Mouse (Mus musculus): ENCODE results near the gene Ftsj3. TPM values are rescaled to one million over a fixed set of nuclear protein-coding genes. Genes with fewer than 3 reads are reported as not detected.

Gene Ftsj3
- total and polyA plus RNA-seq, 2 experiments from 2014 or later, result 23.1 to 32.7 TPM

DNA sequence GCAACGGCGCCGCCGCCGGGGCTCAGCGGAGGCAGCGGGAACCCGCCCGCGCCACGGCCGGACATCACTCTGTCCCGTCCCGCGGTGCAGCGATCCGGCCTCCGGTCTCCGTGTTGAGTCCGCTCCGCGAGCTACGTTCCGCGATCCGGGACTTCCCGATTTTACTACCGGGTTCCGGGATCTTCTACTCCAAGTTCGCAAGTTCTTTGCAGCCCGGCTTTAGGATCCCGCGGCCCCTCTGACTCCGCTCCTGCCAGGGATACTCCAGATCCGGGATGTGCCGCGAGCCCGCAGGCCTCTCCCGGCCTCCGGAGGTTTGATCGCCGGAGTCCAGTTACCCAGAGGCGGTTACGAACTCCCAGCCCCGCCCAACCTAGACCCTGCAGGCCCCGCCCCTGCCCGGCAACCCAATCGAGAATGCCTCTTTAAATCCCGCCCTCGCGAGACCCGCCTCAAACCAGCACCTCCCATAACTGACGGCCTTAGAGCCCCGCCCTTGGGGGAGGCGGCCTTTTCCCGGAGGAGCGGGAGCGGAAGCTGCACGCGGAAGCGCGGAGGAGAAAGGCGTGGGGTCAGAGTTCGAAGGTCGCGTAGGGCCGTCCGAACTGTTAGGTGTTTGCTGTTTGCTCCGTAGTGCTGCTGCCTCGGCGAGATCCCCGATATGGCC is 16.9 kb upstream of the Ftsj3 start, which contains the start of gene Smarcd2:
TSS of gene Smarcd2 (minus strand) at position 329 of the 667 bp plus-strand sequence.
- H3K4me2 ChIP-seq (ENCODE audit: low read depth, low read length), result peak within 1 kb of the TSS; percentile 78
- H3K27me3 ChIP-seq (ENCODE audit: control insufficient read depth, insufficient read depth, low read length), result no peaks in the 10 kb centered on the region
- H3K9ac ChIP-seq (replicated peaks; ENCODE audit: low read depth, low read length), result peak within 1 kb of the TSS; percentile 99
- H3K9me3 ChIP-seq (replicated peaks; ENCODE audit: control insufficient read depth, low read length), result no peaks in the 10 kb centered on the region
- H3K27ac ChIP-seq (ENCODE audit: low read depth), result peak within 1 kb of the TSS; percentile 97
- no peaks in the 10 kb centered on the region for H3K36me3 ChIP-seq (replicated peaks; ENCODE audit: control insufficient read depth, insufficient read depth, low read length)
- H3K4me3 ChIP-seq (ENCODE audit: low read depth, low read length), result peak within 1 kb of the TSS; percentile 99
- WGBS, result 0% methylated on average over 63 of the region's 72 CpGs
- peak; percentile 100 for DNase-seq (ENCODE audit: low spot score)
- ATAC-seq (ENCODE audit: insufficient read depth, low read depth), result peak; percentile 94
- H3K4me1 ChIP-seq (ENCODE audit: control insufficient read depth, insufficient read depth), result peaks cover 44% of the 10 kb centered on the region
- no peak; the same call in none of the 2 replicates for TF ChIP-seq EP300 (IDR thresholded peaks at IDR 0.05; ENCODE audit: low read depth)
- no peak for TF ChIP-seq CTCF (IDR thresholded peaks at IDR 0.05; ENCODE audit: low read depth)

- H3K9ac ChIP-seq (replicated peaks; ENCODE audit: low read depth, low read length), result peak overlapping the region; percentile 99
- peaks cover 3% of the 10 kb centered on the region for H3K36me3 ChIP-seq (replicated peaks; ENCODE audit: control insufficient read depth, insufficient read depth, low read length)
- DNase-seq (ENCODE audit: low spot score), result peak; percentile 21
- peaks cover 48% of the 10 kb centered on the region for H3K4me1 ChIP-seq (ENCODE audit: control insufficient read depth, insufficient read depth)
- H3K9me3 ChIP-seq (replicated peaks; ENCODE audit: control insufficient read depth, low read length), result no peaks in the 10 kb centered on the region
- no peak for TF ChIP-seq CTCF (IDR thresholded peaks at IDR 0.05; ENCODE audit: low read depth)
- no peak for TF ChIP-seq EP300 (IDR thresholded peaks at IDR 0.05; ENCODE audit: low read depth)
- H3K27me3 ChIP-seq (ENCODE audit: control insufficient read depth, insufficient read depth, low read length), result no peaks in the 10 kb centered on the region
- H3K4me2 ChIP-seq (ENCODE audit: low read depth, low read length), result peak overlapping the region; percentile 75
- WGBS, result 1% methylated on average over 41 of the region's 41 CpGs
- peak; percentile 9 for ATAC-seq (ENCODE audit: insufficient read depth, low read depth)
- peak overlapping the region; percentile 99 for H3K4me3 ChIP-seq (ENCODE audit: low read depth, low read length)
- peak overlapping the region; percentile 97 for H3K27ac ChIP-seq (ENCODE audit: low read depth)
Observed at GRCm38 (mm10) chr11:106271794-106272643, 16.1 kb upstream of the Ftsj3 start.

- Histone ChIP-seq H3K4me2 (ENCODE audit: low read depth, low read length) (peak overlapping the region; percentile 75), H3K27me3 (ENCODE audit: control insufficient read depth, insufficient read depth, low read length) (no peaks in the 10 kb centered on the region), H3K9me3 (replicated peaks; ENCODE audit: control insufficient read depth, low read length) (no peaks in the 10 kb centered on the region), H3K9ac (replicated peaks; ENCODE audit: low read depth, low read length) (peak overlapping the region; percentile 99), H3K36me3 (replicated peaks; ENCODE audit: control insufficient read depth, insufficient read depth, low read length) (peaks cover 11% of the 10 kb centered on the region), H3K27ac (ENCODE audit: low read depth) (peak overlapping the region; percentile 97), H3K4me3 (ENCODE audit: low read depth, low read length) (peak overlapping the region; percentile 99), H3K4me1 (ENCODE audit: control insufficient read depth, insufficient read depth) (peaks cover 47% of the 10 kb centered on the region)
- no peak for TF ChIP-seq CTCF (IDR thresholded peaks at IDR 0.05; ENCODE audit: low read depth)
- TF ChIP-seq EP300 (IDR thresholded peaks at IDR 0.05; ENCODE audit: low read depth), result no peak
- ATAC-seq (ENCODE audit: insufficient read depth, low read depth), result no peak
- WGBS, result 29% methylated on average over 5 of the region's 5 CpGs
- no peak for DNase-seq (ENCODE audit: low spot score)
Observed at GRCm38 (mm10) chr11:106271131-106271793, 15.4 kb upstream of the Ftsj3 start.

DNA sequence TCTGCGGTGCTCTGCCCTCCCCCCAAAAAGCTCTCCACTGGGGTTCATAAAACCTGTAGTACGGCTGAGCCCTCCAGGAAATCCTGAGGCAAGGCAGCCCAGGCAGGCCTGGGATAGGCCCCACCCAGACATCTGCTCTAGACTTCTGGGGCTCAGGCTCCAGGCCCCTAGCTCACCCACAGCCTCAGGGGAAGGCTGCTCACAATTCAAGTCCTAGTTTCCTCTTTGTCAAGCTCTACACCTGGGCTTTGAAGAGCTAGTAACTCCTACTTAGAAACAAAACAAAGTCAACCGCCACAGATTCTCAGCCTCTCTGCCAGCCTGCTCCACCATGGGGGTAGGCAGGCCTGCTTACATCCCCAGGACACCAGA is 13.2 kb upstream of the Ftsj3 start:
- ATAC-seq (ENCODE audit: insufficient read depth, low read depth), result no peak

DNA sequence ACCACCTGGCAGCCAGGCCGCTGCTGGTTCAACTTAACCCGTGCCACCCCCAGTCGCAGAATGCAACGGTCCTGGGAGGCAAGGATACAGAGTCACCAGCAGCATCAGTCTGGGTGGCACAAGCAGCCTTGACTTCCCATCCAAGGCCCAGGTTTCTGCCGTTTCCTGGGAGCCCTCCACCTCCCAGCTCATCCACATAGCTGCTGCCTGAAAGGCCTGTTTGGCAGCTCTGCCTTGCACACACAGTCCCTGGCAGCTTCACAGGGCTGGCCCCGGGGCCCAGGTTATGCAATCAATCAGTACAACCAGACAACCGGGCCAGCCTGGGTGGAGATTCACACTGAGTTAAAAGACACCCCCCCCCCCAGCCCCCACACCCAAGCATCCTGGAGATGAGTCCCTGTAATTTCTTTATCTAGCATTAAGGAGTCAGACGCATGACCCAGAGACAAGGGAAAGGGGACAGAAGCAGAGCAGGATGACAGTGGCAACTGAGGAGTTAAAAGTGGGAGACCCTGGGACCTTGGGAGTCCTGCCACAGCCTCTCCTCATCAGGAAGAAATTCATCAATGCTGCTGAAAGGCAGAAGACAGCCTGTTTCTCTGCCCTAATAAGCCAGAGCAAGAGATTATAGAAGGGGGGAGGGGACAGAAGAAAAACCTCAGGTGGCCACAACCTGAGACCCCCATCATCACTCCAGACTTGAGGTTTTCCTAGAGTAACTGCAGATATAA is 12.6 kb upstream of the Ftsj3 start:
- TF ChIP-seq CTCF (IDR thresholded peaks at IDR 0.05; ENCODE audit: low read depth), result no peak
- no peak for TF ChIP-seq EP300 (IDR thresholded peaks at IDR 0.05; ENCODE audit: low read depth)
- H3K4me2 ChIP-seq (ENCODE audit: low read depth, low read length), result peak overlapping the region; percentile 12; the same call in 1 of the 2 replicates
- H3K9ac ChIP-seq (replicated peaks; ENCODE audit: low read depth, low read length), result no peak overlapping the region
- H3K4me1 ChIP-seq (ENCODE audit: control insufficient read depth, insufficient read depth), result peaks cover 36% of the 10 kb centered on the region
- no peaks in the 10 kb centered on the region for H3K27me3 ChIP-seq (ENCODE audit: control insufficient read depth, insufficient read depth, low read length)
- peaks cover 39% of the 10 kb centered on the region for H3K36me3 ChIP-seq (replicated peaks; ENCODE audit: control insufficient read depth, insufficient read depth, low read length)
- no peak for DNase-seq (ENCODE audit: low spot score)
- no peak overlapping the region for H3K4me3 ChIP-seq (ENCODE audit: low read depth, low read length)
- no peak for ATAC-seq (ENCODE audit: insufficient read depth, low read depth)
- H3K9me3 ChIP-seq (replicated peaks; ENCODE audit: control insufficient read depth, low read length), result no peaks in the 10 kb centered on the region
- 53% methylated on average over 8 of the region's 8 CpGs for WGBS
- H3K27ac ChIP-seq (ENCODE audit: low read depth), result peak overlapping the region; percentile 64

More for the DNA sequence above, 13.2 kb upstream of the Ftsj3 start:
- no peaks in the 10 kb centered on the region for H3K27me3 ChIP-seq (ENCODE audit: control insufficient read depth, insufficient read depth, low read length)
- no peaks in the 10 kb centered on the region for H3K9me3 ChIP-seq (replicated peaks; ENCODE audit: control insufficient read depth, low read length)
- TF ChIP-seq CTCF (IDR thresholded peaks at IDR 0.05; ENCODE audit: low read depth) (no peak), EP300 (IDR thresholded peaks at IDR 0.05; ENCODE audit: low read depth) (no peak)
- H3K4me3 ChIP-seq (ENCODE audit: low read depth, low read length), result no peak overlapping the region
- peak overlapping the region; percentile 64 for H3K27ac ChIP-seq (ENCODE audit: low read depth)
- no peak overlapping the region for H3K9ac ChIP-seq (replicated peaks; ENCODE audit: low read depth, low read length)
- peaks cover 37% of the 10 kb centered on the region for H3K4me1 ChIP-seq (ENCODE audit: control insufficient read depth, insufficient read depth)
- peaks cover 33% of the 10 kb centered on the region for H3K36me3 ChIP-seq (replicated peaks; ENCODE audit: control insufficient read depth, insufficient read depth, low read length)
- DNase-seq (ENCODE audit: low spot score), result no peak
- peak overlapping the region; percentile 12; the same call in 1 of the 2 replicates for H3K4me2 ChIP-seq (ENCODE audit: low read depth, low read length)
- WGBS, result 48% methylated on average over 3 of the region's 3 CpGs

Measured in heart, postnatal 0 days (tissue).